Mouse (Mus musculus): ENCODE measurements at regions not wholly inside any gene's neighbourhood (a gene's known extent, or its start where the extent isn't known, plus 50 kb on each side); places are given as distances from the start of the nearest gene placed in this dataset.

DNA sequence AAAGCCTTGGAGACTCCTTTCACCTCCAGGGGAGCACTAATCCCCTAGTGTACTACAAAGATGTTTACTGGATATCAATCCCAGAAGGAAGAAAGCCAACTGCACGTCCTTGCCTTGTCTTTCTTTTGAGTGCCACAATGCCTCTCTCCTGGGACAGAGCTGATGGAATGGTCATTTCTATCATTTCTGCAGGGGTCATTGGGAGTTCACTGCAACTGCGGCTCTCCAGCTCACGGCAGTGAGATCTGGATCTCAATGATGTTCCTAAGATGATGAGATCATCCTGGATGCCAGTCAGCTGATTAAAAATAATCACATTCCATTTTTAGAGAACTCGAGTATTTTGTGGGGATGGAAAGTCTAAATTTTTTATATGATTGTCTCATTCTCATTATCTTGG is 341.1 kb downstream of the Lpin1 start:
- in situ Hi-C loops (cut with MboI, MseI): no loop called here

GRCm38 (mm10) chr12:16268621-16269165 is 342.1 kb downstream of the Lpin1 start:
- in situ Hi-C loops (cut with MboI, MseI): no loop called here

- in situ Hi-C loops (cut with MboI, MseI): no loop called here
These were observed 349.3 kb downstream of the Lpin1 start for GRCm38 (mm10) chr12:16261465-16261864.

- in situ Hi-C loops (cut with MboI, MseI): no loop called here
These were observed 349.8 kb downstream of the Lpin1 start for GRCm38 (mm10) chr12:16260981-16261380.

DNA sequence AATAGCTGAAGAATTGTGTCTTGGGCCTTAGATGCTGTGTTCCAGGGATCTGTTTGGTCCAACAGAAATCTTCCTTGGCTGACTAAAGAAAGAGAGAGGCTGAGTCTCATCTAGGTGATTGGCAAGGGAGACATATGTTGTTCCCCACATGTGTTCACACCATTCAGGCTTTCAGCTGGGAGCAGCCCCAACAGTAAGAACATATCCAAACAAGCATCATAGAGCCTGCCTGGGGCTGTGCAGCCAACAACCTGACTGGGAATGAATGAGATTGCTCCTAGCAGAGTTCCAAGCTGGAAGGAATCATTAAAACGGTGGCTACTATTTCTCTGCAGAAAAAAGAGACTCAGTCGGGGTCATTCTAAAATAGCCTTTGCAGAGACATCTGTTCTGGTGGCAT is 350.3 kb downstream of the Lpin1 start:
- in situ Hi-C loops (cut with MboI, MseI): no loop called here

GRCm38 (mm10) chr12:16250621-16251020 is 360.1 kb downstream of the Lpin1 start:
- in situ Hi-C loops (cut with MboI, MseI): no loop called here

GRCm38 (mm10) chr12:16250096-16250495 is 360.7 kb downstream of the Lpin1 start:
- in situ Hi-C loops (cut with MboI, MseI): no loop called here

DNA sequence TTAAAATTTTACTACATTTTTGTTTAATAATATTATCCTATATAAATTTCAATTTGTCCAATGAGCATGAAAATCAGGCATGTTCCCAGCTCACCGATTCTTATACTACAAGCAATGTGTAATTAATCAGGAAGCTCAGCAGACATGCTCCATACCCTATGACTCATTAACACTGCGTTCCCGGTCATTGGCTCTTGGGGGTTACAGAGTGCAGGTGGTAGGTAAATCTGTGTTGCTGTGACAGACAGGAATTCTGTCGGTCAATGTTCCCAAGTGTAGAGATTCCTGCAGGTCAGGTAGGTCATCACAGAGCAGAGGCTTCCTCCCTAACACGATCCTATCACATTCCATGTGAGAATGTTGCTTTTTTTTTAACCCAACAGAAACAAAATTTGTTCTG is 371.0 kb downstream of the Lpin1 start:
- in situ Hi-C loops (cut with MboI, MseI): no loop called here

GRCm38 (mm10) chr12:16237498-16237897 is 373.3 kb downstream of the Lpin1 start:
- in situ Hi-C loops (cut with MboI, MseI): no loop called here

GRCm38 (mm10) chr12:16233559-16233958 is 377.2 kb downstream of the Lpin1 start:
- in situ Hi-C loops (cut with MboI, MseI): no loop called here

DNA sequence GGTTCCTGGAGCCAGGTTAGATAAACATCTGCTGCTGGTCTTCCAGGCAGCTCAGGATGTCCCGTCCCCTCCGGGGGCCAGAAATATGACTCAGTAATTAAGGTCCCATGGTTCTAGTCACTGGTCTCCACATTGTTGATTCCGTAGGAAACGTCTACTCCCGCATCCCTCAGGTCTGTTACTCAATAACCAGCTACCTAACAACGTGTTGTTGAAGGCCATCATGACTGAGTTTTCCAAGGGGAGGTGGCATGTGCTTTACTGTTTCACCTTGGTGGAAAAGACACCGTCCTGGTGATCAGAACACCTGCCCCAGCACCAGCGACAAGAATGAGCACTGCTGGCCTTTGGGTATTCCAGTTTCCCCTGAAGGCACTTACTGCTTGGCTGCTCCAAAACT is 377.9 kb downstream of the Lpin1 start:
- in situ Hi-C loops (cut with MboI, MseI): no loop called here

GRCm38 (mm10) chr12:16232051-16232450 is 378.7 kb downstream of the Lpin1 start:
- in situ Hi-C loops (cut with MboI, MseI): no loop called here

DNA sequence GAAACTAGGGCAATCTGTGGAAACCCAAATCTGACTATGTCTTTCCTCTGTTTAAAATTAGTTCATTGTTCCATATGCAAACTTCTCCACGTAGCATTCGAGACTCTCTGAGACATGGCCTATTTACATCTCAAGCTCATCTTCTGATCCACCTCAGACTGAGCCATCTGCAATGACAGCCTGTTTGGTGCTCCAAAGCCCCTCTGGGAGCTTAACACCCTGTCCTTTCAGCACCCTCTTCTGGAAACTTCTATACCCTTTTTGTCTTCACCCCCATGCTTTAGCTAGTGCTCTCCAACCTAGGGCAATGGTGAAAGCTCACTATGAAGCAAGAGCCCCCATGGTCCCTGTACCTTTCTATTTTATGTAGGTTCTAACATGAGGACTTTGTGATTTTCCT is 379.7 kb downstream of the Lpin1 start:
- in situ Hi-C loops (cut with MboI, MseI): no loop called here

GRCm38 (mm10) chr12:16225428-16225827 is 385.3 kb downstream of the Lpin1 start:
- in situ Hi-C loops (cut with MboI, MseI): no loop called here

DNA sequence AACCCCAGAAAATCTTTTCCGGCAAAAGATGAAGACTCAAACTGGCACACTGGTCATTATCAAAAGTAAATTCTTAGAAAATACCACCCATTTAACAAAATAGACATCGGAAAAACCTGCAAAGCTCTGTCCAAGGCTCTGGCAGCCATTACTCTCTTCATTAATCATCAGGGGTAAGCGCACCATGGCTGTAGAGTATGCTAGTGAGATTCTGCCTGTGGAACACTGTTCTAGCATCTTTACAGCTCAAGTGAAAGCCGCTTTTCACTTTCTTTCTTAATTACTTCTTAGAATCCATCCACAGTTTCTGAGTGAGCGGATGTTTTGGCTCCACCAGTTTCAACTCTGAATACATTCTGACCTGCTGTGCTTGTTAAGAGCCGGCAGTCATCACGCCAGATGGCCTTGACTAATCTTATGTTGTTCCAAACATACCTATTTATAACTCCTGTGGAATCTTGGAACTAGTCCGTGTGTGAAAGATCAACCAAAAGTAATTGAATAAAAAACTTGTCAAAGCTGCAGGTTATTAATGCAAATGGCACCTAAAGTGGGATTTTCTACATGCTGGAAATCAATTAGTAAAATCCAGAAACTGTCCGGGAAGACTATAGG is 387.8 kb downstream of the Lpin1 start:
- in situ Hi-C loops (cut with MboI, MseI): no loop called here

DNA sequence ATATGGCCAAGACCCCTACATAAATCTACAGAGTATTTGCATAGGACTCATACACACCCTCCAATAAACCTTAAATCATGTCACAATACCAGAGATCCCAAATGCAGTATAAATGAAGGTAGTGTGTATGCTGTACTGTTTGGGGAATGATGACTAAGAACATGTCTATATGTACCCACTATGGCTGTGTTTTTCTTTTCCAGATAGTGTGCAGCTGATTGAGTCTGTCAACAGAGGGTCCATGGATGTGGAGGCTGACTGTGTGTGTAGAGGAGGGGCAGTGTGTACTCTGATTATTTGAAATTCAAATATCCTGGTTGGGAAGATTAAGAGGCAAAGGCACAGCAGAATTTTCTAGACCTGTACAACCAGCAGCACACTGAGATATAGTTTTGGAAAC is 388.6 kb downstream of the Lpin1 start:
- in situ Hi-C loops (cut with MboI, MseI): no loop called here

DNA sequence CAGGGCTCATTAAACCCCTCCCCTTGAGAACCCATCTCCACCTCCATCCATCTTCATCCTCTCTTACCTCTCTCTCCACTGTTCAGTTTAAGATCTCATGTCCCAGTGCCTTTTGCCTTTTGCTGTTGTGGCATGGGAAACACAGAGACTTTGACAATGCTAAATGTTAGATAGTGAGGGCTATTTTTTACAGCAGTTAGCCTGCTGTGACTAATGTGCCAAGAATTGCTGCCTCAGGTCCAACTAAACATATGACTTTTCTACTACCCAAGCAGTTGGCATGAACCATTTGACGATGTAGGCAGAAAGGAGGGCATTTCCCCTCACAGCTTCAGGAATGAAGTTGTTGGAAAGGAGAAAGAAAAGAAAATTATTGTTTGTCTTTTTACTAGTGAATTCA is 389.6 kb downstream of the Lpin1 start:
- in situ Hi-C loops (cut with MboI, MseI): no loop called here

DNA sequence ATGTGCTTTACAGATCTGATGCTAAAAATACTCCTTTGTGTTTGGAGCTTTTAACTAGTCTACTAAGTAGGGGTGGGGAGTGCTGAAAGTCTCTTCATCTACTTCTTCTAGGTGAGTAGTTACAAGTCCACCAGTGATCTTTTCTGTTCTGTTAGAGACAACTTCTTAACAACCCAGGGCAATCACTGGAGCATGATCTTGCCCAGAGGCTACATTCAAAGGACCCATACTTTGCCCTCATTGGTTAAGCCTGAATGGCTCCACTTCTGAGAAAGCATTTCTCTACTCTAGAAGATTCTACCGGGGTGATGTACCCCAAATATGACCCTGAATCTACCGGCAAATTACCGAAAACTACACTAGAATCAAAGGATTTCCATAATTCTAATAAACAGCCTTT is 390.2 kb downstream of the Lpin1 start:
- in situ Hi-C loops (cut with MboI, MseI): no loop called here

DNA sequence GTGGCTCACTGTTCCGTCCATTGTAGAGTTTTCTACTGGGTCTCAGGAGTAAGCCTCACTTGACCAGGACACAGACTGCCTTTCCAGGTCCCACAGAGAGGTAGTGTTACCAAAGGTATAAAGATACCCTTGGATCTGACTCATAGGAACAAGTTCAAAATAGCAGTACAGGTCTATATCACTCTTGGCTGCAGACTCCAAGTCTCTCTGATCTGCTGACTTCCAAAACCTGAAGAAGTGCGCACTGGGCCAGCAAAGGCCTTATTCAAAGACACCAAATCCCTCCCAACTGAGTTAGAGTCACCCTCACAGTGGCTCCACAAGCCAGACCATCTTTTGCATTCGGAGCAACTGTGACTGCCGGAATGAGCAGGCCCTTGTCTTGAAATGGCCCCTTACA is 391.9 kb downstream of the Lpin1 start:
- in situ Hi-C loops (cut with MboI, MseI): no loop called here

DNA sequence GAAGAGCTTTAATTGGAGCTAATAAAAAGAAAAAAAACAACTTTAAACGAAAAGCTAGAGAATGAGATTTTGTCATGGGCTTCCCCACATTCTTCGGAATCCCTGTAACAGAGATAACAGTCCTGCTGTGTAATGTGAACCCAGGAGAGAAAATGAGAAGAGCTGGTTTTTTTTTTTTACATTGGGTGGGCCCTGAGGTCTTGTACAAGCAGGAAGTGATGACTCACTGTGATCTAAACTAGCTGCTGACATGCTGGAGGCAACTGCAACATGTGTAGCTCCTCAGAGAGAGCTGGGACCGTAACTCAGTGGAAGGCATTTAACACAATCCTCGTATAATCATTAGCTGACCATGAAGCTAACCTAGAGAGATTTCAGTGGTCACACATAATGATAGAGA is 393.8 kb upstream of the Trib2 start:
- in situ Hi-C loops (cut with MboI, MseI): no loop called here

- in situ Hi-C loops (cut with MboI, MseI): no loop called here
These were observed 393.4 kb upstream of the Trib2 start for GRCm38 (mm10) chr12:16210111-16210510.

DNA sequence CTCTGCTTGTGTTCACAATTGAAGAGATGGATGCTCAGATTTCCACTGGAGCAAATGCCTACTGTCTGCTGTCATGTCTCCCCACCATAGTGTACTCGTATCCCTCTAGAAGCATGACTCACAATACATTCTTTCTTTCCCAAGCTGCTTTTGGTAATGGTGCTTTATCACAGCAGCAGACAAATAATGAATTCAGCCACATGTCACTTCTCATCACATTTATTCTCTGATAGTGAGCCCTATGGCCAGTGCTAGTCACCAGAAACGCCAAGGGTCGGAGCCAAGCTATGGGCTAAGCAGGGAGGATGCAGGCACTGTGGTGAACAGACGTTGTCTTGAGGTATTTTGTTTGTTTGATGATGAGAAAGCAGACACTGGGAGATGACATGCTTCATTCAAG is 388.2 kb upstream of the Trib2 start:
- in situ Hi-C loops (cut with MboI, MseI): no loop called here

DNA sequence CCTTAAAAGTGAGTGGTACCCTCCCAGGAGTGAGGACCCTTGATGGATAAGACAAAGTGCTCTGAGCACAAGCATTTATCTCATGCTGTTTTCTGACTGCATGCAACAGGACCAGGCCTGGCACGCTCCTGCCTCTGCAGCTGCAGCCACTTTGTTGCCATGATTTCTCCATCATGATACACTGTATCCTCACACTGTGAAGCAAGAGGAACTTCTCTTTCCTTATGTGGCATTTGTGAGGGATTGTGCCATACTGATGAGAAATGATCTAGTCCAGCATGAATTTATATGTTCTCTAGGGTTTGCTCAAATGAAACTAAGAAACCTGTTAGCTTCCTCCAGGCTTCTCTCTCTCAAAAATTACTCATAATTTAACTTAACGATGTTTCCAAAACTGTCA is 380.2 kb upstream of the Trib2 start:
- in situ Hi-C loops (cut with MboI, MseI): loop anchor here (10.0 kb wide), 1 partner anchor 372 kb away; no protein-coding TSS in a partner anchor
